Comparison of ENCODE assay signal across 9 mouse cellular contexts in the genomic region with DNA sequence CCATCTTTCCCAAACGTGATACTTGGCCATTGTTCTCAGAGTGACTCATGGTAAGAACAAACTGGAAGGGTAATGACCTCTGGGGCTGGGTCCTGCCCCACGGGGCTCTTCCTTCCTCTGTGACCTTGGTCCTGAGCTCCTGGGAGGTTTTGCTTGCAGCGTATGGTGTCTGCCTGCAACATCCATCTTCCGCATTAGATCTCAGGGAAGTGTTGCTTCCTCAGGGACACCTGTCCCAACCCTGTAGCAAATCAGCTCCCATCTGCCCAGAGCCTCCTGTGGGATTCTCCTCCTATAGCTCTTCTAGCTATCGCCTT.
A peak's percentile ranks its signal among the peaks of the same experiment; 100 is the strongest.
DNase-seq lines count a peak whose midpoint lies in the region; ATAC-seq and TF ChIP-seq lines count a peak whose summit lies in the region.
"Had no signal": no experiment of that assay in that cellular context is flagged by ENCODE, and none has a peak within 500 bp of the region (broad histone marks: within the 10 kb centered on the region; RNA-seq: fewer than 3 reads in every experiment).

No protein-coding gene starts in this region.

- peaks cover 19% of the 10 kb centered on the region; the same call in 1 of the 2 replicates for H3K27me3 ChIP-seq in heart, embryonic 12.5 days (replicated peaks)
- H3K27me3 ChIP-seq in lung, embryonic 14.5 days (ENCODE audit: insufficient read depth, low read length): no peaks in the 10 kb centered on the region; the same call in 1 of the 2 replicates
- peaks cover 30% of the 10 kb centered on the region for H3K27me3 ChIP-seq in limb, embryonic 12.5 days
- H3K27me3 ChIP-seq in thymus, adult 2 months (ENCODE audit: control insufficient read depth, insufficient read depth, low read length): no peaks in the 10 kb centered on the region

- WGBS in heart, embryonic 12.5 days: 46% methylated on average over 5 of the region's 5 CpGs
- 47% methylated on average over 5 of the region's 5 CpGs for WGBS in lung, embryonic 14.5 days
- WGBS in lung, adult 2 months: 51% methylated on average over 5 of the region's 5 CpGs
- WGBS in limb, embryonic 12.5 days: 32% methylated on average over 5 of the region's 5 CpGs
- 63% methylated on average over 5 of the region's 5 CpGs for WGBS in thymus, adult 2 months

- no peak for DNase-seq in heart, postnatal 14 days
- no peak for DNase-seq in lung, embryonic 14.5 days
- no peak for DNase-seq in lung, adult 2 months
- DNase-seq in thymus, adult 2 months: no peak

- H3K4me3 ChIP-seq in heart, embryonic 12.5 days: no peak overlapping the region
- no peak overlapping the region for H3K4me3 ChIP-seq in lung, embryonic 14.5 days (ENCODE audit: low read depth, low read length)
- H3K4me3 ChIP-seq in lung, adult 2 months (replicated peaks; ENCODE audit: extremely low read depth, low read depth, low read length): no peak overlapping the region
- H3K4me3 ChIP-seq in bone marrow macrophage, adult 2 months (ENCODE audit: insufficient read depth, low read length): peak overlapping the region; percentile 15
- no peak overlapping the region for H3K4me3 ChIP-seq in limb, embryonic 12.5 days (replicated peaks)
- H3K4me3 ChIP-seq in thymus, adult 2 months (ENCODE audit: control insufficient read depth, insufficient read depth, low read length): no peak overlapping the region

- no peaks in the 10 kb centered on the region for H3K9me3 ChIP-seq in heart, embryonic 12.5 days (replicated peaks)
- no peaks in the 10 kb centered on the region for H3K9me3 ChIP-seq in lung, embryonic 14.5 days (ENCODE audit: low read depth, low read length)
- H3K9me3 ChIP-seq in limb, embryonic 12.5 days: no peaks in the 10 kb centered on the region
- H3K9me3 ChIP-seq: limb, embryonic 15.5 days had no signal

- peak overlapping the region; percentile 71; the same call in 1 of the 2 replicates for H3K4me2 ChIP-seq in heart, embryonic 12.5 days
- peak overlapping the region; percentile 57 for H3K4me2 ChIP-seq in lung, embryonic 14.5 days
- H3K4me2 ChIP-seq in limb, embryonic 12.5 days: peak overlapping the region; percentile 48

- peaks cover 34% of the 10 kb centered on the region for H3K4me1 ChIP-seq in heart, embryonic 12.5 days (replicated peaks)
- peaks cover 26% of the 10 kb centered on the region for H3K4me1 ChIP-seq in lung, embryonic 14.5 days (ENCODE audit: insufficient read depth)
- H3K4me1 ChIP-seq in lung, adult 2 months (ENCODE audit: control insufficient read depth, insufficient read depth, low read length): peaks cover 12% of the 10 kb centered on the region
- peaks cover 22% of the 10 kb centered on the region for H3K4me1 ChIP-seq in bone marrow macrophage, adult 2 months (ENCODE audit: control insufficient read depth, insufficient read depth, low read length)
- peaks cover 39% of the 10 kb centered on the region for H3K4me1 ChIP-seq in limb, embryonic 12.5 days (replicated peaks)
- H3K4me1 ChIP-seq in thymus, adult 2 months (replicated peaks; ENCODE audit: control insufficient read depth, insufficient read depth, low read length): peaks cover 16% of the 10 kb centered on the region

- no peak for TF ChIP-seq POLR2A in lung, adult 2 months (IDR thresholded peaks at IDR 0.05; ENCODE audit: borderline replicate concordance, extremely low read depth, low read depth, low read length)
- no peak for TF ChIP-seq POLR2A in bone marrow macrophage, adult 2 months (IDR thresholded peaks at IDR 0.05; ENCODE audit: borderline replicate concordance, low read depth, low read length)
- no peak for TF ChIP-seq POLR2A in thymus, adult 2 months (IDR thresholded peaks at IDR 0.05; ENCODE audit: control insufficient read depth, extremely low read depth, insufficient read depth, low read length, poor library complexity)

- no peak for TF ChIP-seq CTCF in lung, embryonic 14.5 days (IDR thresholded peaks at IDR 0.05; ENCODE audit: low read depth)
- no peak for TF ChIP-seq CTCF in lung, adult 2 months (IDR thresholded peaks at IDR 0.05; ENCODE audit: insufficient read depth, low read length)
- no peak for TF ChIP-seq CTCF in bone marrow macrophage, adult 2 months (IDR thresholded peaks at IDR 0.05; ENCODE audit: low read depth, low read length)
- no peak for TF ChIP-seq CTCF in thymus, adult 2 months (IDR thresholded peaks at IDR 0.05; ENCODE audit: borderline replicate concordance, control insufficient read depth, extremely low read depth, insufficient read depth, low read length, poor library complexity)

- H3K36me3 ChIP-seq in heart, embryonic 12.5 days: no peaks in the 10 kb centered on the region
- H3K36me3 ChIP-seq in lung, embryonic 14.5 days (ENCODE audit: insufficient read depth): no peaks in the 10 kb centered on the region
- H3K36me3 ChIP-seq in limb, embryonic 12.5 days: no peaks in the 10 kb centered on the region
- no peaks in the 10 kb centered on the region for H3K36me3 ChIP-seq in thymus, adult 2 months (ENCODE audit: control insufficient read depth, insufficient read depth, low read length)
- H3K36me3 ChIP-seq: limb, embryonic 15.5 days had no signal

- H3K27ac ChIP-seq in heart, embryonic 12.5 days (ENCODE audit: poor library complexity, severe bottlenecking): no peak overlapping the region
- peak overlapping the region; percentile 50 for H3K27ac ChIP-seq in lung, embryonic 14.5 days (ENCODE audit: low read depth)
- peak overlapping the region; percentile 44 for H3K27ac ChIP-seq in bone marrow macrophage, adult 2 months (ENCODE audit: insufficient read depth, low read depth, low read length)
- H3K27ac ChIP-seq in limb, embryonic 12.5 days: no peak overlapping the region
- H3K27ac ChIP-seq in thymus, adult 2 months (ENCODE audit: control insufficient read depth, insufficient read depth, low read length): no peak overlapping the region

- no peak for ATAC-seq in heart, embryonic 12.5 days (ENCODE audit: insufficient number of reproducible peaks, low FRiP score)
- ATAC-seq in lung, embryonic 14.5 days (ENCODE audit: insufficient read depth): peak; percentile 18; the same call in 1 of the 2 replicates
- ATAC-seq in limb, embryonic 12.5 days (ENCODE audit: insufficient number of reproducible peaks, insufficient read depth, low FRiP score, low TSS enrichment, low read depth): no peak
- ATAC-seq: activated CD4-positive, CD25-positive, alpha-beta regulatory T cell, adult 4 months had no signal

- H3K9ac ChIP-seq in heart, embryonic 12.5 days: no peak overlapping the region
- H3K9ac ChIP-seq in lung, embryonic 14.5 days: no peak overlapping the region
- H3K9ac ChIP-seq in limb, embryonic 12.5 days (replicated peaks): no peak overlapping the region

- intact Hi-C loops in heart, postnatal 14 days (cut with DNase I): loop anchor here (5.0 to 10.0 kb wide), 4 partner anchors 124 to 481 kb away; a partner anchor contains a TSS

Comparison
In these comparisons a context has a peak if more than half of its experiments do, and no peak if none do; other contexts are left out.
1. H3K27ac ChIP-seq: peak in lung, embryonic 14.5 days (single experiment) and bone marrow macrophage, adult 2 months (single experiment); none in heart, embryonic 12.5 days (single experiment), limb, embryonic 12.5 days (single experiment) and thymus, adult 2 months (single experiment).
2. Peak in every context shown above with its lines, with median percentiles within 50 percentile points of each other: H3K4me2 ChIP-seq.